Mouse (Mus musculus): ENCODE measurements around the gene Slamf6. TPM values are rescaled to one million over a fixed set of nuclear protein-coding genes. Genes with fewer than 3 reads are reported as not detected.
A peak's percentile ranks its signal among the peaks of the same experiment; 100 is the strongest.
"Not testable (repeated sequence)": the region's sequence is repeated elsewhere in the genome, so short reads cannot be mapped to it uniquely, and the experiment has no call there.

Slamf6 gene
- 0.37 and 0.57 TPM in 2 replicates for polyA plus RNA-seq (2015; fragmentation: Nextera tagmentation; extraction: Ambion mirVana)

GRCm38 (mm10) chr1:171917305-171918039 is at the start of gene Slamf6:
Gene Slamf6, plus strand, starts transcription at chr1:171917515.
- Histone ChIP-seq H3K4me1 (no peaks in the 10 kb centered on the region), H3K27me3 (replicated peaks) (no peaks in the 10 kb centered on the region), H3K36me3 (no peaks in the 10 kb centered on the region), H3K27ac (replicated peaks) (no peak within 1 kb of the TSS), H3K4me2 (peak within 1 kb of the TSS; percentile 50), H3K9ac (no peak within 1 kb of the TSS), H3K9me3 (no peaks in the 10 kb centered on the region), H3K4me3 (peak within 1 kb of the TSS; percentile 14; the same call in 1 of the 2 replicates)
- 51% methylated on average over 14 of the region's 14 CpGs for WGBS
- no peak for ATAC-seq (ENCODE audit: extremely low read depth, insufficient number of reproducible peaks, low FRiP score, low TSS enrichment)

DNA sequence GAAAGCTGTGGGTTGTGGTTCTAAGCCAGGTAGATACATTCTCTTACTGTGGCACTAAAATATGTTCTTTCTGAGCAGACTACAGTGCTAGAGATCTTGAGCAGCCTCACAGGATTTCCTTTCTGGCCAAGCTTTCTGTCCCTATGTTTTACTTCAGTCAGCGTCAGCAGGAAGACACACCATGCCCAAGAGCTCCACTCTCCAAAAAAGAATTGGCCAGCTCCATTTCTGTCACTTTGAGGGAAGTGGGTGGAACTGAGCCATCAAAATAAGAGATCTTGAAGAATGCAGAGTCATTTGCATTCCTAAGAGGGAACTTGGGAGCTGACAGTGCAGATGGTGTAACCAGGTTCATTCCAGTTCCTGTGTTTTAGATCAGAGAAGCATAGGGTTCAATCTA is 30.3 kb upstream of the Slamf6 start:
- ATAC-seq (ENCODE audit: extremely low read depth, insufficient number of reproducible peaks, low FRiP score, low TSS enrichment): no peak
- no peak overlapping the region for H3K27ac ChIP-seq (replicated peaks)
- no peak overlapping the region for H3K9ac ChIP-seq
- H3K27me3 ChIP-seq (replicated peaks): no peaks in the 10 kb centered on the region
- 82% methylated on average over 1 of the region's 1 CpGs for WGBS
- H3K36me3 ChIP-seq: no peaks in the 10 kb centered on the region
- no peak overlapping the region for H3K4me2 ChIP-seq
- no peak overlapping the region for H3K4me3 ChIP-seq
- no peaks in the 10 kb centered on the region for H3K4me1 ChIP-seq
- no peaks in the 10 kb centered on the region for H3K9me3 ChIP-seq

DNA sequence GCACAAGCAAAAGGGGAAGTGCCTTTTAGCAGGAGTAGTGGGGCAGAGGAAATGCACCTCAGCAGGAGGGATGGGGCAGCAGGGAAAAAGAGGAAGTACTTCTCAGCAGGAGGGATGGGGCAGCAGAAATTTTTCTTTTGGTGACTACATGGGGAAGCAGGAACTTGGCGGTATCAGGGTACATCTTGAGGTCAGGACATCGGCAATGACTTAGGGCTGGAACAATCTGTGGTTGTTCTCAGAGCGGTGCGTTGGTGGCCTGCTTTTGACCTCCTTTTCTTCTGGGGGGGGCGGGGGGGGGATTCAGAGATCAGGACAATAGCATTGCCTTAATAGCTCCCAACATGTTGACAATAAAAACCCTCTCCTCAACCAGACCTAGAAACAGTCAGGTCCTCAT is 22.0 kb upstream of the Slamf6 start, which contains the start of gene Gm10521:
Gm10521 (plus strand) TSS at position 301 of the 400 bp plus-strand sequence.
- not testable (repeated sequence) for H3K4me3 ChIP-seq; H3K9me3 ChIP-seq; H3K4me2 ChIP-seq; ATAC-seq (ENCODE audit: extremely low read depth, insufficient number of reproducible peaks, low FRiP score, low TSS enrichment); H3K4me1 ChIP-seq; H3K27ac ChIP-seq (replicated peaks); H3K27me3 ChIP-seq (replicated peaks); H3K36me3 ChIP-seq; H3K9ac ChIP-seq
- 84% methylated on average over 5 of the region's 5 CpGs for WGBS

DNA sequence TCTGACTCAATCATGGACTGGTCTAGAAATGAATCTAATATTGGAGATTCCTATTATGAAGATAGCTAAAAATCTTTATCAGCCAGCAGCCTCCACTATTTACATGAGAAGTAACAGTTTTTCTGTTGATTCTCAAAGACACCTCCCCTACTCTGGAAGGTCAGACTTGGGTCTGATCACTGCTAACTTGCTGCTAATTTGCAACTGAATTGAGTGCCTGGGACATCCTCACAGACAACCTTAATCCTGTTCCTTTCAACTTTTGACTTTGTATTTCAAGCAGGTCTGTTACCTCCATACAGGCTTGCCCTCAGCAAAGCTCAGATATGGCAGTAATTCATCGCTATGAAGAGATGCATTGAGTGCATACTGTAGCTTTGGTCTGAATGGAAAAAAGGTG is 13.3 kb upstream of the Slamf6 start:
- H3K36me3 ChIP-seq: no peaks in the 10 kb centered on the region

GRCm38 (mm10) chr1:171915638-171916458 is 1.5 kb upstream of the Slamf6 start:
- no peak overlapping the region for H3K4me2 ChIP-seq
- no peak overlapping the region for H3K9ac ChIP-seq
- H3K27ac ChIP-seq (replicated peaks): no peak overlapping the region
- no peaks in the 10 kb centered on the region for H3K4me1 ChIP-seq
- no peak overlapping the region for H3K4me3 ChIP-seq
- no peaks in the 10 kb centered on the region for H3K36me3 ChIP-seq
- H3K27me3 ChIP-seq (replicated peaks): no peaks in the 10 kb centered on the region
- peaks cover 6% of the 10 kb centered on the region for H3K9me3 ChIP-seq
- WGBS: 75% methylated on average over 13 of the region's 13 CpGs
- no peak for ATAC-seq (ENCODE audit: extremely low read depth, insufficient number of reproducible peaks, low FRiP score, low TSS enrichment)

More for the DNA sequence above, 13.3 kb upstream of the Slamf6 start:
- no peak overlapping the region for H3K4me3 ChIP-seq
- no peak overlapping the region for H3K27ac ChIP-seq (replicated peaks)
- 71% methylated on average over 1 of the region's 1 CpGs for WGBS
- peaks cover 8% of the 10 kb centered on the region for H3K9me3 ChIP-seq
- H3K27me3 ChIP-seq (replicated peaks): no peaks in the 10 kb centered on the region
- no peak overlapping the region for H3K9ac ChIP-seq
- no peak for ATAC-seq (ENCODE audit: extremely low read depth, insufficient number of reproducible peaks, low FRiP score, low TSS enrichment)
- H3K4me1 ChIP-seq: no peaks in the 10 kb centered on the region
- H3K4me2 ChIP-seq: no peak overlapping the region

GRCm38 (mm10) chr1:171918136-171918920 is 1.0 kb downstream of the Slamf6 start:
- no peak overlapping the region for H3K9ac ChIP-seq
- H3K4me3 ChIP-seq: peak overlapping the region; percentile 14; the same call in 1 of the 2 replicates
- H3K9me3 ChIP-seq: no peaks in the 10 kb centered on the region
- no peaks in the 10 kb centered on the region for H3K36me3 ChIP-seq
- no peak for ATAC-seq (ENCODE audit: extremely low read depth, insufficient number of reproducible peaks, low FRiP score, low TSS enrichment)
- peak overlapping the region; percentile 50 for H3K4me2 ChIP-seq
- H3K4me1 ChIP-seq: no peaks in the 10 kb centered on the region
- no peaks in the 10 kb centered on the region for H3K27me3 ChIP-seq (replicated peaks)
- H3K27ac ChIP-seq (replicated peaks): no peak overlapping the region
- WGBS: 59% methylated on average over 12 of the region's 12 CpGs

DNA sequence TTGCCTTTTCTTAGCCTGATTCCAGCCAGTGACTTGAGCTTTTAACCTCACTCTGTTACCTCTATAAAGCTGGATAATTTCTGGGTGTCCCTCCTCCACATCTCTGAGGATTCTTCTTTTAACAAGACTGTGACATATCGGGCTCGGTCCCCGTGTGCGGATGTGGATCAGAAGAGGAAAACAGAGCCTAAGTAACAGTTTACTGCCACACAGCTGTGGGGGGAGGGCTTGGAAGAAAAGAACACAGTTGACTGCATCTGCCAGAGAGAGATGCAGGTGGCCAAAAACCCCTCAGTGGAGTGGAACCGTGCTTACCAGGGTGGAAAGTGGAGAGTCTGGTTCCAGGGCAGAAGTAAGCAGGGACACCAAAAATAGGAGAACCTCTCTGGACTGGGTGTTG is 1.9 kb downstream of the Slamf6 start:
- no peak overlapping the region for H3K4me2 ChIP-seq
- no peak for ATAC-seq (ENCODE audit: extremely low read depth, insufficient number of reproducible peaks, low FRiP score, low TSS enrichment)
- 89% methylated on average over 5 of the region's 5 CpGs for WGBS
- 0 out of 2 replicates have a peak, but pooled peaks cover under 1% of the 10 kb centered on the region for H3K9me3 ChIP-seq
- H3K27ac ChIP-seq (replicated peaks): no peak overlapping the region
- H3K36me3 ChIP-seq: no peaks in the 10 kb centered on the region
- H3K9ac ChIP-seq: no peak overlapping the region
- no peaks in the 10 kb centered on the region for H3K27me3 ChIP-seq (replicated peaks)
- H3K4me3 ChIP-seq: no peak overlapping the region
- no peaks in the 10 kb centered on the region for H3K4me1 ChIP-seq

GRCm38 (mm10) chr1:171919901-171920510 is 2.7 kb downstream of the Slamf6 start:
- H3K9me3 ChIP-seq: peaks cover 3% of the 10 kb centered on the region; the same call in 1 of the 2 replicates
- 72% methylated on average over 6 of the region's 6 CpGs for WGBS
- no peaks in the 10 kb centered on the region for H3K36me3 ChIP-seq
- no peak overlapping the region for H3K4me3 ChIP-seq
- no peak for ATAC-seq (ENCODE audit: extremely low read depth, insufficient number of reproducible peaks, low FRiP score, low TSS enrichment)
- no peaks in the 10 kb centered on the region for H3K4me1 ChIP-seq
- H3K27ac ChIP-seq (replicated peaks): no peak overlapping the region
- no peaks in the 10 kb centered on the region for H3K27me3 ChIP-seq (replicated peaks)
- H3K9ac ChIP-seq: no peak overlapping the region
- no peak overlapping the region for H3K4me2 ChIP-seq

GRCm38 (mm10) chr1:171920989-171921621 is 3.8 kb downstream of the Slamf6 start:
- WGBS: 73% methylated on average over 9 of the region's 9 CpGs
- H3K36me3 ChIP-seq: no peaks in the 10 kb centered on the region
- peaks cover 3% of the 10 kb centered on the region; the same call in 1 of the 2 replicates for H3K9me3 ChIP-seq
- H3K9ac ChIP-seq: no peak overlapping the region
- H3K4me1 ChIP-seq: no peaks in the 10 kb centered on the region
- H3K4me2 ChIP-seq: no peak overlapping the region
- H3K27ac ChIP-seq (replicated peaks): no peak overlapping the region
- H3K4me3 ChIP-seq: no peak overlapping the region
- no peak for ATAC-seq (ENCODE audit: extremely low read depth, insufficient number of reproducible peaks, low FRiP score, low TSS enrichment)
- no peaks in the 10 kb centered on the region for H3K27me3 ChIP-seq (replicated peaks)

GRCm38 (mm10) chr1:171921641-171922040 is 4.3 kb downstream of the Slamf6 start:
- Histone ChIP-seq H3K4me3 (no peak overlapping the region), H3K36me3 (no peaks in the 10 kb centered on the region), H3K9ac (no peak overlapping the region), H3K4me1 (no peaks in the 10 kb centered on the region), H3K9me3 (peaks cover 3% of the 10 kb centered on the region; the same call in 1 of the 2 replicates), H3K27ac (replicated peaks) (no peak overlapping the region), H3K27me3 (replicated peaks) (no peaks in the 10 kb centered on the region), H3K4me2 (no peak overlapping the region)
- ATAC-seq (ENCODE audit: extremely low read depth, insufficient number of reproducible peaks, low FRiP score, low TSS enrichment): no peak
- 78% methylated on average over 2 of the region's 2 CpGs for whole genome bisulfite sequencing

Measured in heart, embryonic 13.5 days (tissue).